Mouse (Mus musculus) gastrocnemius, adult 2 months (tissue): Measurements from ENCODE around the gene Lrguk. TPM values are rescaled to one million over a fixed set of nuclear protein-coding genes. Genes with fewer than 3 reads are reported as not detected.

Experiments
- DNase-seq: peaks from one replicate; pipeline ENCODE4 v3.0.0; 2022
- H3K27ac ChIP-seq: fragments of 200-600 bp; 2 replicates; pipeline ENCODE4 v1.8.1; 2022; ENCODE audit warnings: mild to moderate bottlenecking
- H3K4me3 ChIP-seq: fragments of 200-600 bp; 2 replicates; pipeline ENCODE4 v1.8.1; 2022; ENCODE audit warnings: mild to moderate bottlenecking, moderate library complexity
- CTCF ChIP-seq: fragments of 200-600 bp; IDR thresholded peaks from 2 replicates; pipeline ENCODE4 v1.8.1; 2022; ENCODE audit warnings: antibody characterized with exemption, mild to moderate bottlenecking, moderate library complexity
- intact Hi-C: fragments of 180-260 bp; cut with DNase I; formaldehyde crosslinking; loops from one replicate; pipeline ENCODE4 v1.15.1; 2025
- long read RNA-seq, 2 experiments: library from polyadenylated mRNA; stranded (forward); transcript quantifications; one replicate each; pipeline ENCODE4 v2.0.0; 2021
- total RNA-seq, 2 experiments: library from RNA; stranded (reverse); gene quantifications; 2 replicates each; pipeline ENCODE4 v1.2.3; 2021

The Lrguk gene
- under 1 TPM in 1 of 2 experiments, not detected in 1; 0.03 TPM for total RNA-seq
- long read RNA-seq, experiment 1: 0 reads
- long read RNA-seq, experiment 2: 0 reads

GRCm38 (mm10) chr6:34028933-34029745 is at the start of gene Lrguk:
Gene Lrguk, plus strand, starts transcription at chr6:34029448.
- peak; percentile 86 for DNase-seq
- intact Hi-C loops: no loop called here
- TF ChIP-seq CTCF: no peak
- peak within 1 kb of the TSS; percentile 28; the same call in 1 of the 2 replicates for H3K27ac ChIP-seq
- H3K4me3 ChIP-seq: peak within 1 kb of the TSS; percentile 84

GRCm38 (mm10) chr6:33982709-33983108 is 46.5 kb upstream of the Lrguk start:
- TF ChIP-seq CTCF: no peak
- DNase-seq: no peak
- Histone ChIP-seq H3K4me3 (no peak overlapping the region), H3K27ac (no peak overlapping the region)
- intact Hi-C loops: no loop called here

GRCm38 (mm10) chr6:33987132-33987531 is 42.1 kb upstream of the Lrguk start:
- intact Hi-C loops: no loop called here
- no peak for TF ChIP-seq CTCF
- Histone ChIP-seq H3K27ac (no peak overlapping the region), H3K4me3 (no peak overlapping the region)
- DNase-seq: no peak

- no peak for DNase-seq
- TF ChIP-seq CTCF: no peak
- intact Hi-C loops: no loop called here
- Histone ChIP-seq H3K4me3 (no peak overlapping the region), H3K27ac (no peak overlapping the region)
Measured at GRCm38 (mm10) chr6:33992213-33993034, 36.8 kb upstream of the Lrguk start.

- intact Hi-C loops: no loop called here
- TF ChIP-seq CTCF: no peak
- no peak for DNase-seq
- Histone ChIP-seq H3K27ac (no peak overlapping the region), H3K4me3 (no peak overlapping the region)
Measured at GRCm38 (mm10) chr6:33993842-33994241, 35.4 kb upstream of the Lrguk start.

- DNase-seq: no peak
- no peak for TF ChIP-seq CTCF
Measured at GRCm38 (mm10) chr6:33998590-33998989, 30.7 kb upstream of the Lrguk start.

GRCm38 (mm10) chr6:33999530-33999929 is 29.7 kb upstream of the Lrguk start:
- Histone ChIP-seq H3K4me3 (no peak overlapping the region), H3K27ac (no peak overlapping the region)
- no peak for DNase-seq
- TF ChIP-seq CTCF: no peak
- intact Hi-C loops: no loop called here

More at GRCm38 (mm10) chr6:33998590-33998989, 30.7 kb upstream of the Lrguk start:
- Histone ChIP-seq H3K4me3 (no peak overlapping the region), H3K27ac (no peak overlapping the region)
- intact Hi-C loops: no loop called here

GRCm38 (mm10) chr6:34000644-34001043 is 28.6 kb upstream of the Lrguk start:
- Histone ChIP-seq H3K4me3 (no peak overlapping the region), H3K27ac (no peak overlapping the region)
- TF ChIP-seq CTCF: no peak
- DNase-seq: no peak
- intact Hi-C loops: no loop called here

- TF ChIP-seq CTCF: no peak
- DNase-seq: no peak
- Histone ChIP-seq H3K27ac (no peak overlapping the region), H3K4me3 (no peak overlapping the region)
- intact Hi-C loops: no loop called here
Measured at GRCm38 (mm10) chr6:34003033-34003432, 26.2 kb upstream of the Lrguk start.

GRCm38 (mm10) chr6:34013469-34013868 is 15.8 kb upstream of the Lrguk start:
- intact Hi-C loops: no loop called here
- no peak for TF ChIP-seq CTCF
- no peak overlapping the region for H3K4me3 ChIP-seq
- H3K27ac ChIP-seq: no peak overlapping the region
- DNase-seq: no peak

GRCm38 (mm10) chr6:34029746-34030027 is 439 bp downstream of the Lrguk start:
- H3K4me3 ChIP-seq: peak overlapping the region; percentile 84
- no peak for TF ChIP-seq CTCF

GRCm38 (mm10) chr6:34034096-34034495 is 4.8 kb downstream of the Lrguk start:
- no peak for TF ChIP-seq CTCF
- DNase-seq: no peak
- H3K27ac ChIP-seq: no peak overlapping the region
- intact Hi-C loops: loop anchor here (10.0 kb wide), 1 partner anchor 241 kb away; no protein-coding TSS in a partner anchor
- H3K4me3 ChIP-seq: no peak overlapping the region

More at GRCm38 (mm10) chr6:34029746-34030027, 439 bp downstream of the Lrguk start:
- peak; percentile 20 for DNase-seq
- H3K27ac ChIP-seq: 0 out of 2 replicates have a peak overlapping the region, but pooled peaks have one; percentile 28
- intact Hi-C loops: loop anchor here (10.0 kb wide), 1 partner anchor 245 kb away; no protein-coding TSS in a partner anchor
